Mouse (Mus musculus): ENCODE measurements around the gene Plau. TPM values are rescaled to one million over a fixed set of nuclear protein-coding genes. Genes with fewer than 3 reads are reported as not detected.

Gene Plau
- total RNA-seq, 2 experiments from 2014 or later = 4.5 to 4.6 TPM

DNA sequence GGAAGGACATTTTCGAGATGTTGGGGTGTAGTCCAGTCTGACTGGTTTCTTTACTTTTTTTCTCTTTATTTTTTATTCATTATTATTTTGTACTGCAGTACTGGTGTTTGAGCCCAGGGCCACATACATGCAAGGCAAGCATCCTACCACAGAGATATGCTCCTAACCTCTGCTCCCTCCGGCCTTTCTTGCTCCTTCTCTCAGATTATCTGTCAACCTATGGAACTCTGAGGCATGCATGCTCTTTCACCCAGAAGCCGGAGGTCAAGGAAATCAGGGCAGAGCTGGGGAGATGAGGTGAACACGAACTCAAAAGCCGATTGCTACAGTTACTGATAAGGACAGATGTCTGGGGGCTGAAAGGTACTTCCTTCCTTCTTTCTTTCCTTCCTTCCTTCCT is 32.0 kb upstream of the Plau start:
- DNase-seq (ENCODE audit: low spot score) = no peak
- intact Hi-C loops (cut with DNase I) = loop anchor here (5.0 to 10.0 kb wide), 4 partner anchors 123 to 310 kb away; partner anchors contain the start of gene Vcl

DNA sequence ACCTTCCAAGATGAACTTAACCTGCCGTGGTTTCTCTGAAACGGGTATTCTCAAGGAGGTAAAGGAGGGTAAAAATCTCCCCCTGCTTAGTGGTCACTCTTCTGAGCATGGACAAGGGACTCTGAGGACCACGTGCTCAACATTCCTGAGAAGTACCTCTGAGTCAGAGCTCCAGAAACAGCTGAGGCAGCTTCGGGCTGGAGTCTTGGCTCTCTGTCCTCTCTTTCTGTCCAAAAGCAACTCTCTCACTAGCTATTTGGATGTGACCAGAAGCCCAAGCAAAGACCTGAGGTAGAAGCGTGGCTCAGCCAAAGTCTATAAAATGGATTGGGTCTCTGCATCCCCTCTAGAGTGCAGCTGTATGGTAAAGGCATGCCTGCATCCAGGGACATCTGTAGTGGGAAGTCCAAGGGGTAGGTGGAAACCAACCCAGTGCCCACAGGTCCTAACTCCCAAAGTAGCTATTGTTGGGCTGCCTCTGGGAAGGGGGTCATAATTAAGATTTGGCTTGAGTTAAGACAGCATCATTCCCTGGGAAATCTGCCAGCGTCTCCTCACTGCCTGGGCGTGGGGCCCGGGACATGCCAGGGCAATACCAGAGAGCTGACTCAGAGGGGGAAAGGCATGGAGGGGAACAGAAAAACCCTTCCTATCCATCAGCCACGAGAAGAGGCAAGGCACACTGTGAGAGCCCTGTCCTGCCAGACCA is 31.3 kb upstream of the Plau start:
- intact Hi-C loops (cut with DNase I) = loop anchor here (5.0 to 10.0 kb wide), 4 partner anchors 122 to 310 kb away; partner anchors contain the start of gene Vcl
- DNase-seq (ENCODE audit: low spot score) = peak; percentile 73

DNA sequence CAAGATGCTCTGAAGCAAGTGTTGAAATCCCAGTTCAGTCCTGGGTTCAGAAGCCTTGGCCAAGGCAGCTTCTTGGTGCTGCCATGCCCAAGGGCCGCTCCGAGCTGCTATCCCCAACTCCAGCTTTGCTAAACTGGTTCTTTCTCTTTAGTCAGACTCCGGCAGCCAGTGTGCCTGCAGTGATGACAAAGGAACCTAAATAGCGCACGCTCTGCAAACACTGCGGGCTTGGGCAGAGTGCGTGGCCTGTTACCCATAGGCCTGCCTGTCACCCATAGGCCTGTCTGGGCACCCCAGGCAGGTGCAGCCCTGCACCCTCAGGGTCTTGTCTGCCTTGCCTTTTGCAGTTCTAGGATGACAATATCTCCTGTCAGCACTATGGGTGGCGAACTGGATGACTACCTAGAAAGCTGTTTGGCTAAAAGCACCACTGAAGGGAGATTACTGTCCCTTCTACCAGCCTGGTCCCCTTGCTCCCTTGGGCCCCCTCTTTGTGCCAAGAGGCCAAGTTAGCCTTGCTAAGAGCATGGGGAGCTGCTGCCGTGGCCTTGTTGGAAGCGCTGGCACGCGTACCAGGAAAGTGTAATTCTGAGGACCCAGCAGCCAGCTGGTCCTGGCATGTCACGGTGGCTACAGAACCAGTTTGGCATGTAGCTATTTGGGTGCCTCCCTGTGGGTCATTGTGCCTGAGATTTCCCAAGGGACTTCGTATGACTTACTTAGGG is 30.2 kb upstream of the Plau start:
- intact Hi-C loops (cut with DNase I) = loop anchor here (2.0 to 10.0 kb wide), 2 partner anchors 21 to 309 kb away; no protein-coding TSS in a partner anchor

GRCm38 (mm10) chr14:20809349-20809748 is 27.1 kb upstream of the Plau start:
- intact Hi-C loops (cut with DNase I) = loop anchor here (10.0 kb wide), 1 partner anchor 305 kb away; no protein-coding TSS in a partner anchor
- DNase-seq (ENCODE audit: low spot score) = no peak

More for the DNA sequence above, 30.2 kb upstream of the Plau start:
- no peak for DNase-seq (ENCODE audit: low spot score)

DNA sequence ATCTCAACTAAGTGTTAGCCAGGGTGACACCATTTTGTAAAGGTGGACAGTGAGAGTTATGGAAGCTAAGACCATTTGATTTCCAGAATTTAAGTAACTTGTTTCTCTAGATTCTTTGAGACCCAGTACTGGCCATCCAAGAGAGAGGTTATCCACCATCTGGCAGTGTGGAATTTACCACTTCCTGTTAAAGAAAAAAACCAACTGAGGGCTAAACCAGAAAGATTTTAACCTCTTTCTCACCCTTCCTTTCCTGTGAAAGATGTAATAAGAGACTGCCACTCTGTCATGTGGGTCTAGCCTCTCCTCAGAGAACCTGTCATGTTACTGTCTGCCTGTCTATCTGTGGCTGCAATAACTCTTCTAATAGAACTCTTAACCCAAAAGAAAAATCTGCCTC is 26.6 kb upstream of the Plau start:
- DNase-seq (ENCODE audit: low spot score) = no peak
- intact Hi-C loops (cut with DNase I) = loop anchor here (10.0 kb wide), 1 partner anchor 305 kb away; no protein-coding TSS in a partner anchor

GRCm38 (mm10) chr14:20811236-20811635 is 25.2 kb upstream of the Plau start:
- intact Hi-C loops (cut with DNase I) = no loop called here
- no peak for DNase-seq (ENCODE audit: low spot score)

GRCm38 (mm10) chr14:20811779-20812406 is 24.6 kb upstream of the Plau start:
- intact Hi-C loops (cut with DNase I) = no loop called here
- no peak for DNase-seq (ENCODE audit: low spot score)

- DNase-seq (ENCODE audit: low spot score) = no peak
- intact Hi-C loops (cut with DNase I) = no loop called here
Observed at GRCm38 (mm10) chr14:20815448-20815847, 21.0 kb upstream of the Plau start.

DNA sequence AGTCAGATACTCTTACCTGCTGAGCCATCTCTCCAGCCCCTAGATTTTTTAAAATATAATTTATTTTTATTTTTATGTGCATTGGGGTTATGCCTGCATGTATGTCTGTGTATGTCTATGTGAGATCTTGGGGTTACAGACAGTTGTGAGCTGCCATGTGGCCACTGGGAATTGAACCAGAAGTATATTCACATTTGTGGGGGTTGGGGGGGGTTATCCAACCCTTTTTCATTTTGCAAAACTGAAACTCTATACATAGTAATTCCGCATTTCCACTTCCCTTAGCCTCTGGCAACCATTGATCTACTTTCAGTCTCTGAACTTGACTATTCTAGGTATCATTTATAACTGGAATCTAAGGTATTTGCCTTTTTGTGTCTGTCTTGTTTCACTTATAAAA is 11.9 kb upstream of the Plau start:
- intact Hi-C loops (cut with DNase I) = no loop called here
- no peak for DNase-seq (ENCODE audit: low spot score)

GRCm38 (mm10) chr14:20825516-20825915 is 10.9 kb upstream of the Plau start:
- intact Hi-C loops (cut with DNase I) = no loop called here
- no peak for DNase-seq (ENCODE audit: low spot score)

- intact Hi-C loops (cut with DNase I) = loop anchor here (2.0 kb wide), 1 partner anchor 20 kb away; no protein-coding TSS in a partner anchor
- no peak for DNase-seq (ENCODE audit: low spot score)
Observed at GRCm38 (mm10) chr14:20827061-20827460, 9.4 kb upstream of the Plau start.

- intact Hi-C loops (cut with DNase I) = loop anchor here (2.0 kb wide), 1 partner anchor 21 kb away; no protein-coding TSS in a partner anchor
- no peak for DNase-seq (ENCODE audit: low spot score)
Observed at GRCm38 (mm10) chr14:20827491-20827890, 9.0 kb upstream of the Plau start.

DNA sequence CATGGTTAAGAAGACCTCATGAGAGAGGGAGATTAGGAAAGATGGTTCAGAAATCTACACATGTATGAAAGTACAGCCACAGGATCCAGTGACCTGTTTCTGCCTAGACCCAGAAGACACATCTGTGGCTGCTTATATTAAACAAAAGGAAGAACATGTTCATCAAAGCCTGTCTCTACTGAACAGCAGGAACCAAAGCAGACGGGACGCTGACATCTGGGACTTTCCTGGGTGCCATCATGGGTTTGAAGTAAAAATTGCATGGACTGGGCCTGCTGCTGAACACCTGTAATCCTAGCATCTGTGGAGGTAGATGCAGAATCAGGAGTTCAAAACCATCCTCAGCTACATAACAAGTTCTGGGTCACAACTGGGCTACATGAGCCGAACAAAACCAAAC is 7.9 kb upstream of the Plau start:
- intact Hi-C loops (cut with DNase I) = no loop called here
- DNase-seq (ENCODE audit: low spot score) = no peak

DNA sequence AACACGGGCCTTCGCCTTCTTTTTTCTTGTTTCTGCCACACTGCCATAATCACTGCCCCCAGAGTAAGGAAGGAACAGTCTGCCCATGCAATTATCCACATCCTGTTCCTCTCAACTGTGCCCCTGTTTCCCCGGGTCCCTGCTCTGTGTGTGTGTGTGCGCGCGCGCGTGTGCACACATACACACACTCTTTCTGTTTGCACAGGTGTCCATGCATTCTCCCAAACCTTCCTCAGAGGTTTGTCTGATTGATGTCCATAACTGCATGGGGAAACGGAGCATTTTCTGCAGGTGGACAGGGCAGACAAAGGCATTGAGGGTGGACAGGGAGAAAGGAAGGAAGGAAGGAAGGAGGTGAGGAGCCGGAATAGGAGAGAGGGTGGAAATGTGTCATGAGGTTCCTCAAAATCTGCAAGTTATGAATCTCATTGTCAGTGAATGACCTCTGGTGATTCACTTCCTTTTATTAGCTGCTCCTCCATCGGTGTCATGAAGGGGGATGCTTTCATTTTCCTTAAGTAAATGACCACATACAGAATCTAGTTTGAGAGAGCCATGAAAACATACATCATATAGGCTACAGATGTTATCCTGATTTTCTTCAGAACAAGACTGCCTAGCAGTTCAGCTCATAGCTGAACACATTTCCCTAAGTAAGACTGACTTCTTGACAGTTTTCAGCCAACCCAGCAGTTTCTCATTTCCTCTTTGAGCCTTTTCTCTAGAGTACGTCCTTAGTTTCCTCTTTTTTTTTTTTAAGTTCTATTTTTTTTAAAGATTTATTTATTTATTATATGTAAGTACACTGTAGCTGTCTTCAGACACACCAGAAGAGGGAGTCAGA is 6.7 kb upstream of the Plau start:
- intact Hi-C loops (cut with DNase I) = no loop called here
- DNase-seq (ENCODE audit: low spot score) = no peak

DNA sequence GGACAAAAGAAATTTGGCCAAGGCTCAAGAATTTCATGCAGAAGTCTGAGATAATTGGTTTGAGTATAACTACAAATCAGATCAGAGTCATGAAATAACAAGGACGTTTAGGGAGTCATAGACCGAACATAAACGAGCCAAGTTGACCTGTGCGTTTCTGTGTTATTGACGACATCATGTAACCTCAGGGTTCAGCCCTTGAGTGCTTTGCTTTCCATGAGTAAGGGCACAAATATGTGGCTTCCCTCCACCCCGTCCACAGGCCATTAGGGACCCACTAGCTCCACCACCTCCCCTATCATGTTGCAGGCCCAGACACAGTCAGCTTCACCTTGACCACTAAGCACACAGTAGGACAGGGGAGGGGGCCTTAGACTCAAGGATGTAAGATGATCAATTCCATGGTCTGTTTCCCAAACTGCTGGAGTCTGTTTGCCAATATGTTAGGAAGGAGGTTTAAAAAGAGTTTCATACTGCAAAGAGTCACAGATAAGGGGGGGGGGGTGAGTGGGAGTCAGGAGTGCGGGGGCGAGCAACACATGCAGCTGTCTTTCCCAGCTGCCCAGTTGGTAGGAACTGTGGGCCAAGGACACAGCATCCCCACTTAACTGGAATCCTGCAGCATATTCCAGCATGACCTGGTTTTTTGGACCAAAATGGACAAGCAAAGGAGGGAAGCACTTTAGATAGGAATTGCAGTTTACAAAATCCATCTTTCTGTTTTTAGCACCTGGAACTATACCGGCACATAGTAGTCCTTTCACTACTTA is 5.1 kb upstream of the Plau start:
- intact Hi-C loops (cut with DNase I) = no loop called here
- DNase-seq (ENCODE audit: low spot score) = no peak

DNA sequence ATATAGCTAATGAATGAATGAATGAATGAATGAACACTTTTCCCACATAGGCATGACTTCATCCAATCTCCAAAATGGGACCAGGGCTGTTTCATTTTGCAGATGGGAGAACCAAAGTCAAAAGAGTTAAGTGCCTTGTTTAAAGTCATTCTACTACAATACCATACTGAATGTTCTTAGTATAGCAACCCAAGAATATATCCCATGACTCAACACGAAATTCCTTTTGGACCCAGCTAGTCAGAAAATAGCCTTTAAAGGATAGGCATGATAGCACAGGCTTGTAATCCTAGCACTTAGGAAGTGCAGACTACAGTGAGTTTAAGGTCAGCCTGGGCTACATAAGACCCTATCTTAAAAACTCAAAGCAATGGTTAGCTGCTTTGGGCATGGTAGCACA is 4.5 kb upstream of the Plau start:
- intact Hi-C loops (cut with DNase I) = no loop called here
- no peak for DNase-seq (ENCODE audit: low spot score)

DNA sequence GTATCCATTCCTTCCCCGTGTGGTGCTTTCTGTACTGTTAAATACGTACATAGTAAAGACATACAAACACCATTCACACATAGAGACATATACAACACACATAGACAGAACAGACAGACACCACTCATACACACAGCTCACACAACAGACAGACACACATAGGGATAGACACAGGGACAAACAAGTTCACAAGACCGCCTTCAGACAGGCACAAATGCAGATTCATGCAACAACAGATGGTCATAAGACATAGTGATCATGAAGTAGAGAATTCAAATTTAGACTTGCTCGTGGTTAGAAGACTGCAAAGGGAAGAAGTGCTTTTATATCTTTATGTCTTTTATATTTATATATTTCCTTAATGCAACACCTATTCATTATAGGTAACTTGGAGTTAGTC is 2.9 kb upstream of the Plau start:
- intact Hi-C loops (cut with DNase I) = no loop called here
- no peak for DNase-seq (ENCODE audit: low spot score)

DNA sequence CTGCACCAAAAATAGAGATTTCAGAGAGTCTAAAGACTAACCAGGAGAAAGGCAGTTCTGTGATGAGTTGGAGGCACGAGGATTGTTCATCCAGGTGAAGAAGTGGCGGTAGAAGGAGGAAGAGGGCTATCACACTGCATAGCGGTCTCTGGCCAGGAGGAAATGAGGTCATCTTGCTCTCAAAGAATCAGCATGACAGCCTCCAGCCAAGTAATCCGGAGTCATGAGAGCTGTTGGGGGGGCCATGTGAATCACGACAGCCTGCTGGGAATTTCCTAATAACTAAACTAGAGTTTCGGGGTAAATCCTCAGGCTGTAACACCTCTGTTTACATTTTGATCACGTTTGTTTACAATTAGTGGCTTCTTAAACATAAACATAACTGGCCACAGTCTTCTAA is 2.3 kb upstream of the Plau start:
- DNase-seq (ENCODE audit: low spot score) = no peak
- intact Hi-C loops (cut with DNase I) = no loop called here

DNA sequence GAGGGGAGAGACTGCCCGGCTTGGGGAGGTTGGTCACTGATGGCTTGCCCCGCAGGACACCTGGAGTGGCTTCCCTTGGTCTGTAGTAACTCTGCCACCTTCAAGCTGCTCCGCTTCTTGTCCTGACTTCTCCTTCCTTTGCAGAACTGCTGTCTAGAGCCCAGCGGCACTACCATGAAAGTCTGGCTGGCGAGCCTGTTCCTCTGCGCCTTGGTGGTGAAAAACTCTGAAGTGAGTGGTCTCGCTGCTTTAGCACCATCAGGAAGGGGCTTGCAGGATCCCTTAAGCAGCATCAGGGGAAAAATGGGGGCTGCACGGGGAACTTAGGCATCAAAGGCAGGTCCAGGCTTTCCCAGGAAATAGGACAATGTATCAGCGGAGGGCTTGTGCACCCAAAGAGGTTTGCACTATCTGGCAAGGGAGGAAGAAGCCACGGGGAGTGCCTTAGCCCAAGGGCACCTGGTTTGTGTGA is 481 bp downstream of the Plau start:
- intact Hi-C loops (cut with DNase I) = loop anchor here (2.0 kb wide), 1 partner anchor 36 kb away; no protein-coding TSS in a partner anchor
- DNase-seq (ENCODE audit: low spot score) = no peak

All from heart, postnatal 25 days (tissue).